Mouse (Mus musculus) midbrain, embryonic 10.5 days (tissue): Measurements from ENCODE around the gene Anxa1. TPM values are rescaled to one million over a fixed set of nuclear protein-coding genes. Genes with fewer than 3 reads are reported as not detected.
A peak's percentile ranks its signal among the peaks of the same experiment; 100 is the strongest.

Experiments
- DNase-seq: peaks from one replicate; pipeline ENCODE4 v3.0.0-alpha.2; 2017; ENCODE audit warnings: low spot score
- H3K27ac ChIP-seq: fragments of 300-500 bp; sonication (generic); replicated peaks from 2 replicates; pipeline ENCODE4 v1.5.1; 2016; ENCODE audit warnings: mild to moderate bottlenecking
- H3K27me3 ChIP-seq: fragments of 300-500 bp; sonication (generic); 2 replicates; pipeline ENCODE4 v1.6.1; 2016; ENCODE audit warnings: low read depth, mild to moderate bottlenecking; ENCODE audit not compliant: poor library complexity, severe bottlenecking
- H3K36me3 ChIP-seq: fragments of 300-500 bp; sonication (generic); 2 replicates; pipeline ENCODE4 v1.6.1; 2016; ENCODE audit warnings: mild to moderate bottlenecking, moderate library complexity
- H3K4me1 ChIP-seq: fragments of 300-500 bp; sonication (generic); 2 replicates; pipeline ENCODE4 v1.6.1; 2016
- H3K4me3 ChIP-seq: fragments of 300-500 bp; sonication (generic); 2 replicates; pipeline ENCODE4 v1.5.1; 2016; ENCODE audit warnings: mild to moderate bottlenecking, moderate library complexity
- H3K9me3 ChIP-seq: fragments of 300-500 bp; sonication (generic); replicated peaks from 2 replicates; pipeline ENCODE4 v1.6.1; 2016; ENCODE audit warnings: mild to moderate bottlenecking
- WGBS: fragments of 180-500 bp; shearing (Covaris S2); methylation state at CpG from one replicate; pipeline ENCODE4 v1.1.7; 2016; 5-methylcytosine and 5-hydroxymethylcytosine counted together
- polyA plus RNA-seq: library from polyadenylated mRNA; unstranded; fragments of >200 nt; fragmentation: Nextera tagmentation; extraction: Ambion mirVana; gene quantifications from 2 replicates; pipeline ENCODE4 v1.2.1, GENCODE M21; 2016

The Anxa1 gene
- polyA plus RNA-seq, 1 experiment from 2014 or later: 1.6 TPM

GRCm38 (mm10) chr19:20365364-20365763, 25.4 kb downstream of the Anxa1 start:
- Histone ChIP-seq H3K4me1 (no peaks in the 10 kb centered on the region), H3K36me3 (no peaks in the 10 kb centered on the region), H3K9me3 (no peaks in the 10 kb centered on the region), H3K27ac (no peak overlapping the region), H3K27me3 (no peaks in the 10 kb centered on the region), H3K4me3 (no peak overlapping the region)
- no peak for DNase-seq
- 92% methylated on average over 2 of the region's 2 CpGs for WGBS

GRCm38 (mm10) chr19:20364931-20365330, 25.8 kb downstream of the Anxa1 start:
- no peaks in the 10 kb centered on the region for H3K36me3 ChIP-seq
- 92% methylated on average over 13 of the region's 13 CpGs for WGBS
- no peaks in the 10 kb centered on the region for H3K4me1 ChIP-seq
- no peaks in the 10 kb centered on the region for H3K9me3 ChIP-seq
- H3K27ac ChIP-seq: no peak overlapping the region
- no peak overlapping the region for H3K4me3 ChIP-seq
- no peak for DNase-seq
- H3K27me3 ChIP-seq: no peaks in the 10 kb centered on the region

- Histone ChIP-seq H3K27me3 (no peaks in the 10 kb centered on the region), H3K4me3 (no peak overlapping the region), H3K9me3 (no peaks in the 10 kb centered on the region), H3K27ac (no peak overlapping the region), H3K36me3 (no peaks in the 10 kb centered on the region), H3K4me1 (no peaks in the 10 kb centered on the region)
- WGBS: 72% methylated on average over 10 of the region's 10 CpGs
- DNase-seq: peak; percentile 17
Measured at GRCm38 (mm10) chr19:20363221-20363620, 27.5 kb downstream of the Anxa1 start.

- Histone ChIP-seq H3K27me3 (no peaks in the 10 kb centered on the region), H3K9me3 (no peaks in the 10 kb centered on the region), H3K27ac (no peak overlapping the region), H3K36me3 (no peaks in the 10 kb centered on the region), H3K4me1 (no peaks in the 10 kb centered on the region), H3K4me3 (no peak overlapping the region)
- WGBS: 54% methylated on average over 2 of the region's 2 CpGs
- DNase-seq: no peak
Measured at GRCm38 (mm10) chr19:20361917-20362577, 28.7 kb downstream of the Anxa1 start.

GRCm38 (mm10) chr19:20358679-20359078, 32.1 kb downstream of the Anxa1 start:
- no peaks in the 10 kb centered on the region for H3K36me3 ChIP-seq
- no peak overlapping the region for H3K27ac ChIP-seq
- no peaks in the 10 kb centered on the region for H3K4me1 ChIP-seq
- no peak for DNase-seq
- no peak overlapping the region for H3K4me3 ChIP-seq
- no peaks in the 10 kb centered on the region for H3K9me3 ChIP-seq
- no peaks in the 10 kb centered on the region for H3K27me3 ChIP-seq
- WGBS: 90% methylated on average over 5 of the region's 5 CpGs

- no peaks in the 10 kb centered on the region for H3K36me3 ChIP-seq
- no peak overlapping the region for H3K4me3 ChIP-seq
- no peaks in the 10 kb centered on the region for H3K4me1 ChIP-seq
- 15% methylated on average over 8 of the region's 8 CpGs for WGBS
- H3K9me3 ChIP-seq: no peaks in the 10 kb centered on the region
- DNase-seq: peak; percentile 72
- no peaks in the 10 kb centered on the region for H3K27me3 ChIP-seq
- no peak overlapping the region for H3K27ac ChIP-seq
Measured at GRCm38 (mm10) chr19:20345317-20345917, 45.3 kb downstream of the Anxa1 start.

- no peak overlapping the region for H3K27ac ChIP-seq
- no peak overlapping the region for H3K4me3 ChIP-seq
- WGBS: 58% methylated on average over 11 of the region's 11 CpGs
- no peaks in the 10 kb centered on the region for H3K9me3 ChIP-seq
- H3K36me3 ChIP-seq: no peaks in the 10 kb centered on the region
- H3K4me1 ChIP-seq: no peaks in the 10 kb centered on the region
- DNase-seq: peak; percentile 28
- H3K27me3 ChIP-seq: no peaks in the 10 kb centered on the region
Measured at GRCm38 (mm10) chr19:20344511-20345316, 46.0 kb downstream of the Anxa1 start.

- no peaks in the 10 kb centered on the region for H3K4me1 ChIP-seq
- H3K27me3 ChIP-seq: no peaks in the 10 kb centered on the region
- H3K9me3 ChIP-seq: no peaks in the 10 kb centered on the region
- DNase-seq: no peak
- H3K4me3 ChIP-seq: no peak overlapping the region
- H3K36me3 ChIP-seq: no peaks in the 10 kb centered on the region
- H3K27ac ChIP-seq: no peak overlapping the region
- WGBS: 90% methylated on average over 10 of the region's 10 CpGs
Measured at GRCm38 (mm10) chr19:20344052-20344451, 46.7 kb downstream of the Anxa1 start.

Other genes starting within 250 kb of the Anxa1 start
- gene Aldh1a1, start 101.8 kb upstream of the Anxa1 start, polyA plus RNA-seq: 1.5 and 6.6 TPM in 2 replicates